Mouse (Mus musculus) midbrain, embryonic 12.5 days (tissue): ENCODE data around the gene Prpf3. TPM values are rescaled to one million over a fixed set of nuclear protein-coding genes. Genes with fewer than 3 reads are reported as not detected.
"Not testable (repeated sequence)": the region's sequence is repeated elsewhere in the genome, so short reads cannot be mapped to it uniquely, and the experiment has no call there.

Source experiments
- ATAC-seq: fragments of 200-750 bp; cut with Nextera tagmentation; 2 replicates; pipeline ENCODE4 v1.8.0; 2017; ENCODE audit warnings: low read depth, moderate TSS enrichment, moderate library complexity; ENCODE audit not compliant: low FRiP score
- H3K27ac ChIP-seq: fragments of 300-500 bp; sonication (generic); replicated peaks from 2 replicates; pipeline ENCODE4 v1.5.1; 2016; ENCODE audit warnings: mild to moderate bottlenecking
- H3K27me3 ChIP-seq: fragments of 300-500 bp; sonication (generic); 2 replicates; pipeline ENCODE4 v1.6.1; 2016; ENCODE audit warnings: mild to moderate bottlenecking
- H3K36me3 ChIP-seq: fragments of 300-500 bp; sonication (generic); 2 replicates; pipeline ENCODE4 v1.6.1; 2016
- H3K4me1 ChIP-seq: fragments of 300-500 bp; sonication (generic); 2 replicates; pipeline ENCODE4 v1.6.1; 2016
- H3K4me2 ChIP-seq: fragments of 300-500 bp; sonication (generic); replicated peaks from 2 replicates; pipeline ENCODE4 v1.6.1; 2016; ENCODE audit warnings: mild to moderate bottlenecking, moderate library complexity
- H3K4me3 ChIP-seq: fragments of 300-500 bp; sonication (generic); 2 replicates; pipeline ENCODE4 v1.5.1; 2016; ENCODE audit warnings: mild to moderate bottlenecking
- H3K9ac ChIP-seq: fragments of 300-500 bp; sonication (generic); replicated peaks from 2 replicates; pipeline ENCODE4 v1.6.1; 2016; ENCODE audit warnings: mild to moderate bottlenecking, moderate library complexity
- H3K9me3 ChIP-seq: fragments of 300-500 bp; sonication (generic); 2 replicates; pipeline ENCODE4 v1.6.1; 2016; ENCODE audit warnings: mild to moderate bottlenecking
- WGBS: fragments of 180-500 bp; shearing (Covaris S2); methylation state at CpG from one replicate; pipeline ENCODE4 v1.1.7; 2016; 5-methylcytosine and 5-hydroxymethylcytosine counted together
- polyA plus RNA-seq: library from polyadenylated mRNA; unstranded; fragments of >200 nt; fragmentation: Nextera tagmentation; extraction: Ambion mirVana; gene quantifications from 2 replicates; pipeline ENCODE4 v1.2.1, GENCODE M21; 2016

Prpf3 gene
- polyA plus RNA-seq, 1 experiment from 2014 or later, result 61.1 TPM

DNA sequence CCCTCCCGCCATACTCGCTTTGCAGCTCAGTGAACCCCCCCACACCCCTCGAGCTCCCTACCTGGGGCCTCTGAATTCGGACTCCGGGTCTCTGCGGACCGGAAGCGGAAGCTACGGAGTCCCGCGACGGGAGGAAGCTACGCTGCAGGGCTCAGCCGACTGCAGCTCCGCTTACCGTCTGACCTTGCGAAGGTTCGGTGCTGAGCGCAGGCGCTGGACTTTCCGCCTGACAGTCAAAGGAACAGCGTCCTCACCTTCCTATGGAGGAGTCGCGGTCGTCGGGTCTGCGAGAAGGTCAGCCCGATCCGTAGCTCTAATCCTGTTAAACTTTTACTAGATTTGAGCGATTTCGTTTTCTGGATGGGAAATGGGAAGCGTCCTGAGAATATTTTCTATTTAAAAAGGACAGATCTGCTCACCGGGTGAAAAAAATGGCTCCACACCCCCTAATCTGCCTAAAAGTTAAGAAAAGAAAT lies 15.7 kb upstream of the Prpf3 start, which contains the start of gene Mrps21:
Gene Mrps21, minus strand, starts transcription at position 128 of the 476 bp plus-strand sequence.
- peak within 1 kb of the TSS; percentile 79 for H3K9ac ChIP-seq
- peak within 1 kb of the TSS; percentile 82 for H3K27ac ChIP-seq
- WGBS, result under 1% methylated on average over 33 of the region's 33 CpGs
- H3K27me3 ChIP-seq, result no peaks in the 10 kb centered on the region
- peaks cover 28% of the 10 kb centered on the region for H3K36me3 ChIP-seq
- peaks cover 16% of the 10 kb centered on the region for H3K4me1 ChIP-seq
- peak within 1 kb of the TSS; percentile 62 for H3K4me3 ChIP-seq
- peak within 1 kb of the TSS; percentile 71 for H3K4me2 ChIP-seq
- ATAC-seq, result peak; percentile 93
- no peaks in the 10 kb centered on the region for H3K9me3 ChIP-seq

DNA sequence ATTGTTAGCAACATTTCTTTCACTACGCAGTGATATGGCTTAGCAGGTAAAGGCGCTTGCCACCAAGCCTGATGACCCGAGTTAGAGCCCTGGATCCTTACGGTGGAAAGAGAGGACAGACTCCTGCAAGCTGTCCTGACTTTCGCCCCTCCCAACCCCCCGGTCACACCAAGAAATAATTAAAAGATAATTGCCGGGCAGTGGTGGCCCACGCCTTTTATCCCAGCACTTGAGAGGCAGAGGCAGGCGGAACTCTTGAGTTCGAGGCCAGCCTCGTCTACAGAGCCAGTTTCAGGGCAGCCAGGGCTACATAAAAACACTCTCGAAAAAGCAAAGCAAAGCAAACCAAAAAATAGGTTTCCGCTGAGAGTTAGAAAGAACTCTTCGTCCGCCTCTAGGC lies 15.3 kb upstream of the Prpf3 start:
- peak; percentile 62 for ATAC-seq
- WGBS, result 8% methylated on average over 15 of the region's 15 CpGs
- H3K27me3 ChIP-seq, result no peaks in the 10 kb centered on the region
- H3K9me3 ChIP-seq, result no peaks in the 10 kb centered on the region
- peaks cover 16% of the 10 kb centered on the region for H3K4me1 ChIP-seq
- H3K27ac ChIP-seq, result peak overlapping the region; percentile 82
- H3K9ac ChIP-seq, result peak overlapping the region; percentile 79
- peak overlapping the region; percentile 71 for H3K4me2 ChIP-seq
- H3K4me3 ChIP-seq, result peak overlapping the region; percentile 62
- peaks cover 31% of the 10 kb centered on the region for H3K36me3 ChIP-seq

DNA sequence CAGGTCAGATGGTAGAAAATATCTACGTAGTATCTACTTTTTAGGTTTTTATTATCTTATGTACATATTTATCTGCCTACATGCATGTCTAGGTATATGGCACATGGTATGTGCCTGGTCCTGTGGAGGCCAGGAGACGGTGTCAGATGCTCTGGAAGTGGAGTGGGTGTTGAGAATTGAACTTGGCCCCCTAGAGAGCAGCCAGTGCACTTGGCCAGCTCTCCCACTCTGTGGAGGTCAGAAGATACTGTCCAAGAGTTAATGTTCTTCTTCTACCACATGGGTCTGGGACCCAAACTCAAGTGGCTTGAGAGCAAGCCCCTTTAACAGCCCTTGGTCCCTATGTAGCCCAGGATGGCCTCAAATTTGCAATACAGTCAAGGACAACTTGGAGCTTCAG lies 11.7 kb upstream of the Prpf3 start:
- Histone ChIP-seq H3K4me2 (no peak overlapping the region), H3K4me1 (peaks cover 15% of the 10 kb centered on the region), H3K27me3 (no peaks in the 10 kb centered on the region), H3K9me3 (no peaks in the 10 kb centered on the region), H3K36me3 (peaks cover 54% of the 10 kb centered on the region), H3K27ac (no peak overlapping the region), H3K9ac (no peak overlapping the region), H3K4me3 (no peak overlapping the region)
- WGBS, result 97% methylated on average over 2 of the region's 2 CpGs
- no peak for ATAC-seq

DNA sequence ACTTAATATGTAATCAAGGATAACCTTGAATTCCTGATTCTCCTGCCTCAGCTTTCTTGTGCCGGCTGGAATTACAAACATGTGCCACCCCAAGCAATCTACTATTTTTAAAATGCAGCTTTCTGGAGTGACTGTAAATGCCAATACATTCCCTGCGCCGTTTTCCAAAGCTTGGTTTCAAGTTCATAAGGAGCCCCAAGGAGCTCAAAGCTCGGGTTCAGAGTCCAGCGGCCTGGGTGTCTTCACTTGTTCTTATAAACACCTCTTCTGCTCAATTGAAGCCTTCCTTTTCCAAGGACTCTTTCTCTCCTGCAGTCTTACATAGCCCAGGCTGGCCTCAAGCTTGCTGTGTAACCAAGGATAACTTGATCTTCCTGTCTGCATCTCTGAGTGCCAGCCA lies 10.4 kb upstream of the Prpf3 start:
- Histone ChIP-seq H3K27ac (no peak overlapping the region), H3K4me3 (no peak overlapping the region), H3K9me3 (no peaks in the 10 kb centered on the region), H3K4me1 (peaks cover 8% of the 10 kb centered on the region; the same call in 1 of the 2 replicates), H3K36me3 (peaks cover 59% of the 10 kb centered on the region), H3K4me2 (no peak overlapping the region), H3K27me3 (no peaks in the 10 kb centered on the region), H3K9ac (no peak overlapping the region)
- ATAC-seq, result no peak
- WGBS, result 91% methylated on average over 5 of the region's 5 CpGs

DNA sequence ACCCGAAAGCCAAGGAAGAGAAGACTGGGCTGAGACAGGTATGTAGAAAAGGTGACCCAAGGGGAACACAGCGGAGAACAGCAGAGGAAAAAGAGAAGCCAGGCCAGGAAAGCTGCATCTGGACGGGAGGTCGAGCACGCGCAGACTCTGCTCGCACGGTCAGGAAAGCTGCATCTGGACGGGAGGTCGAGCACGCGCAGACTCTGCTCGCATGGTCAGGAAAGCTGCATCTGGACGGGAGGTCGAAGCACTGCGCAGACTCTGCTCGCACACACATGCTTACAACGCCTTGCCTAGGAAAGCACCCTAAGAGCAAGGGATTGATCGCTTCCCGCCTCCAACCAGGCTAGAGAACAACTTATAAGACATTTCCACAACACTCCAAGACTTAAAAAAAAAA lies 9.9 kb upstream of the Prpf3 start:
- Histone ChIP-seq H3K9ac (no peak overlapping the region), H3K36me3 (peaks cover 59% of the 10 kb centered on the region), H3K4me3 (no peak overlapping the region), H3K4me1 (peaks cover 4% of the 10 kb centered on the region; the same call in 1 of the 2 replicates), H3K27ac (no peak overlapping the region), H3K27me3 (no peaks in the 10 kb centered on the region), H3K4me2 (no peak overlapping the region), H3K9me3 (no peaks in the 10 kb centered on the region)
- ATAC-seq, result no peak
- 94% methylated on average over 20 of the region's 20 CpGs for WGBS

DNA sequence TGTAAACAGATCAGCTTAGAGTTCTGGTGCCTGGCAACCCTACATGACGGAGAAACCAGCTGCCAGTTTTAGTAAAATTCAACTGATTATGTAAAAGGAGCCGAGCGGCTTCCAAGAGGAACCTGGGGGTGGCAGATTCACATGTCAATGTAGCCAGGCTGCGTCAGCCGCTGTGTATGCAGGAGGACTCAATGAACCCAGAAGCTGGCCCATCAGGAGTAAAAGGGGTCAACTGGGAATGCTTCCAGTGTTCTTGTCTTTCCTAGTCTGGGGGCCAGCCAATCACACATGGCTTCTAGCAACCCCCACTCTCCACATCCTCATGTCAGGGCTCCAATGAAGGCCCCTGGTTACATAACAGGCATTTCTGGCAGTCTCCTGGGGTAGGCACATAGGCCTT lies 9.4 kb upstream of the Prpf3 start:
- Histone ChIP-seq H3K36me3 (peaks cover 56% of the 10 kb centered on the region), H3K4me2 (no peak overlapping the region), H3K27me3 (no peaks in the 10 kb centered on the region), H3K27ac (no peak overlapping the region), H3K4me1 (no peaks in the 10 kb centered on the region), H3K9ac (no peak overlapping the region), H3K4me3 (no peak overlapping the region), H3K9me3 (no peaks in the 10 kb centered on the region)
- no peak for ATAC-seq
- 90% methylated on average over 5 of the region's 5 CpGs for WGBS

DNA sequence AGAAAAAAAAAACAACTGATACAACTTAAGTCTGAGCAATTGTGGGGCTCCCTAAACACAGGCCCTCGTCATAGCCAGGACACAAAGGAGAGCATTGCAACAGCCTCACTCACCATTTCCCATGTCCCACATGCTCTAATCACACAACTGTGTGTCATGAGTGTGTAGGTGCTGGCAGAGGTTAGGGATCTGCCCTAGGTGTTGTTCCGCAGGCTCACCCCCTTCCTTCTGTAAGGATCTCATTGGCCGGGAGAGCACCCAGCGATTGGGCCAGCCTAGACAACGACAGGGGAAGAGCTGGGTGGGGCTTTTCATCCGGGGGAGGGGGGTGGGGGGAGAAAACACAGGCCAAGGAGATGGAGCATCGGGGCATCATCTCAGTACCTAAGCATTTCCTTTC lies 7.9 kb upstream of the Prpf3 start:
- Histone ChIP-seq H3K36me3 (peaks cover 44% of the 10 kb centered on the region), H3K27me3 (no peaks in the 10 kb centered on the region), H3K4me2 (no peak overlapping the region), H3K27ac (no peak overlapping the region), H3K9ac (no peak overlapping the region), H3K4me1 (no peaks in the 10 kb centered on the region), H3K9me3 (no peaks in the 10 kb centered on the region), H3K4me3 (no peak overlapping the region)
- ATAC-seq, result no peak
- 77% methylated on average over 7 of the region's 7 CpGs for WGBS

DNA sequence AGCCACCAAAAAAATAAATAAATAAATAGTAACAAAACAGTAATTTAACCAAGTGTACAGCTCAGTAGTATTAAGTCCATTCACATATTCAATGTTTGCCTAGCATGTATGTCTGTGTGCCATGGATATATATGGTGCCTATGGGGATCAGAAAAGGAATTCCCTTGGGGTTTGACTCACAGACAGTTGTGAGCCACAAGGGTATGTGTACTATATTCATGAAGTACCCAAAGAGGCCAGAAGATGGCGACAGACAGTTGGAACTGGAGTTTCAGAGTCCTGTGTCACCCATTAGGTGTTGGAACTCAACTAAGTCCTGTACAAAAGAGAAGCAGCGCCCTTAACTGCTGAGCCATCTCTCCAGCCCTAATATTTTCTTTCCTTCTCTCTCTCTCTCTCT lies 6.1 kb upstream of the Prpf3 start:
- Histone ChIP-seq H3K36me3 (peaks cover 35% of the 10 kb centered on the region), H3K4me3 (no peak overlapping the region), H3K4me1 (no peaks in the 10 kb centered on the region), H3K27ac (no peak overlapping the region), H3K9me3 (no peaks in the 10 kb centered on the region), H3K9ac (no peak overlapping the region), H3K4me2 (no peak overlapping the region), H3K27me3 (no peaks in the 10 kb centered on the region)
- no peak for ATAC-seq
- WGBS, result 41% methylated on average over 2 of the region's 2 CpGs

DNA sequence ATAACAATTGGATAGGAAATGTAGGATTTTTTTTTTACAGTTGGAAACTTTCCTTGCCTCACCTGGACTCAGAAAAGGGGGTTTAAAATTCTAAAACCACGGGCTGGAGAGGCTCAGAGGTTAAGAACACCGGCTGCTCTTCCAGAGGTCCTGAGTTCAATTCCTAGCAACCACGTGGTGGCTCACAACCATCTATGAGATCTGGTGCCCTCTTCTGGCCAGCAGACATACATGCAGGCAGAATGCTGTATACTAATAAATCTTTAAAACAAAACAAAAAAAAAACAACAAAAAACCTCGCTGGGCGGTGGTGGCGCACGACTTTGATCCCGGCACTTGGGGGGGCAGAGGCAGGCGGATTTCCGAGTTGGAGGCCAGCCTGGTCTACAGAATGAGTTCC lies 5.5 kb upstream of the Prpf3 start:
- no peak overlapping the region for H3K4me3 ChIP-seq
- H3K4me1 ChIP-seq, result 0 out of 2 replicates have a peak, but pooled peaks cover under 1% of the 10 kb centered on the region
- no peak overlapping the region for H3K4me2 ChIP-seq
- H3K9ac ChIP-seq, result no peak overlapping the region
- no peaks in the 10 kb centered on the region for H3K27me3 ChIP-seq
- no peak overlapping the region for H3K27ac ChIP-seq
- H3K36me3 ChIP-seq, result peaks cover 31% of the 10 kb centered on the region
- no peak for ATAC-seq
- WGBS, result 74% methylated on average over 10 of the region's 10 CpGs
- H3K9me3 ChIP-seq, result no peaks in the 10 kb centered on the region

DNA sequence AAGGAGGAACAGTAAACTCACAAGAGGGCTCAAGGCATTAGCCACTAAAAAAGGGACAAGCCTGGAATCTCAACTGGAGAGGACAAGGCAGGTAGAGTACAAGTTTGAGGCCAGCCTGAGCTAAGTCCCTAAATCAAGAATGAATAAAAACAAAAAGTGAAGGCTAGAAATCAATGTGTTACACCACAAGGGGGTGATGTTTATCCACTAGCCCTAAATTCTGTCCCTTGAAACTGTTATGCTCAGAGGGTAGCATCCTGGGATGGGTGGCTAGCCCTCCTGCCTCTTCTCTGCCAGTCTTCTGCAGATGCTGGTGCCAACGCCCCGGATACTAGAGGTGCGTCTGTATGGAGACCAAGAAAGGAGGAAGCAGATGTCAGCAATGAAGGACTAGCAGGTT lies 4.6 kb upstream of the Prpf3 start:
- Histone ChIP-seq H3K27ac (no peak overlapping the region), H3K4me3 (no peak overlapping the region), H3K27me3 (no peaks in the 10 kb centered on the region), H3K9me3 (no peaks in the 10 kb centered on the region), H3K9ac (no peak overlapping the region), H3K4me2 (no peak overlapping the region), H3K4me1 (0 out of 2 replicates have a peak, but pooled peaks cover 3% of the 10 kb centered on the region), H3K36me3 (peaks cover 24% of the 10 kb centered on the region)
- no peak for ATAC-seq
- WGBS, result 86% methylated on average over 3 of the region's 3 CpGs

DNA sequence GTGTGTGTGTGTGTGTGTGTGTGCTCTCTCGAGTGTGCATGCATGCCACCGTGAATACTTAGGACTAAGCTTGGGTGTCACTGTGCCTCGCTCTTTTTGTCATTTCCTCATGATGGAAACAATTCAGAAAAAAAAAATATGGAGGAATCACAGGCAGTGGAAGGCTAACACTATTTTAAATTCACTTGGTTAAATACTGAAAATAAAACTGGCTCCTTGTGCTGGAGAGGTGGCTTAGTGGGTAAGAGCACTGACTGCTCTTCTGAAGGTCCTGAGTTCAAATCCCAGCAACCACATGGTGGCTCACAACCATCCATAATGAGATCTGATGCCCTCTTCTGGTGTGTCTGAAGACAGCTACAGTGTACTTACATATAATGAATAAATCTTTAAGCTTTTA lies 2.6 kb upstream of the Prpf3 start:
- H3K27me3 ChIP-seq, H3K4me2 ChIP-seq, ATAC-seq, H3K4me1 ChIP-seq, H3K27ac ChIP-seq, H3K4me3 ChIP-seq, H3K9me3 ChIP-seq, H3K9ac ChIP-seq: not testable (repeated sequence)
- peaks cover 14% of the 10 kb centered on the region for H3K36me3 ChIP-seq
- WGBS, result 83% methylated on average over 3 of the region's 3 CpGs

DNA sequence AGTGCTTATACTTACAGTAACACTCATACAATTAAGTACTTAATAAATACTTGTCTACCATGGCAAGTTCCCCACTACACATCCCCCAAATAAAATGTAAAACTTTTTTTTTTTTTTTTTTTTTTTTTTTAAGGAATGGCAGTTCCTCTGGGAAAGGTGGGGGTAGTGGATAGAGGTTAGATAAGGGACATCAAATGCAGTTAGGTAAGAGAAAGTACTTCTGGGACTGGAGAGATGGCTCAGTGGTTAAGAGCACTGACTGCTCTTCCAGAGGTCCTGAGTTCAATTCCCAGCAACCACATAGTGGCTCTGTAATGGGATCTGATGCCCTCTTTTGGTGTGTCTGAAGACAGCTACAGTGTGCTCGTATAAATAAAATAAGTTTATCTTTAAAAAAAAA lies 1.4 kb upstream of the Prpf3 start:
- not testable (repeated sequence) for ATAC-seq, H3K4me3 ChIP-seq, H3K4me1 ChIP-seq, H3K9me3 ChIP-seq, H3K27me3 ChIP-seq, H3K9ac ChIP-seq, H3K27ac ChIP-seq, H3K4me2 ChIP-seq
- 81% methylated on average over 1 of the region's 1 CpGs for WGBS
- H3K36me3 ChIP-seq, result peaks cover 18% of the 10 kb centered on the region

DNA sequence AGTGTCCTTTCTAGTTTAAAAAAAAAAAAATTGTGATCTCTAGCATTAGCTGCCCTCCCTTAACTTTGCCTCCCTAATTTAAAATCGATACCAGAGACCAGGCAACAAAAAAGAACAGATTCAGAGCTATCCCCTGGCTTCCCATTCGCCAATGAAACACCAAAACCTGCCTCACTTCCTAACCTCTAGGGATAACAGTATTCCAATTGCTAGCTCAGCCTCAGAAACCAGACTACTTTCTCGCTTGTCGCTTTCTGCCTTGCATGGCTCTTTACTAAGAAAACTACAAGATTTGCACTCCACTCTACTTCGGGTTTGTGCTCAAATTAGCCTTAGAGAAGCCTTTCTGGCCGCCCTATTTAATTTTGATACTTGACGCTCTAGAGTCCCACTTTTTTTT lies 430 bp upstream of the Prpf3 start:
- H3K4me1 ChIP-seq, result peaks cover 9% of the 10 kb centered on the region
- H3K27me3 ChIP-seq, result no peaks in the 10 kb centered on the region
- peak overlapping the region; percentile 89 for H3K4me3 ChIP-seq
- H3K27ac ChIP-seq, result peak overlapping the region; percentile 63
- peak overlapping the region; percentile 84 for H3K4me2 ChIP-seq
- H3K9ac ChIP-seq, result peak overlapping the region; percentile 92
- peak; percentile 23; the same call in 1 of the 2 replicates for ATAC-seq
- H3K9me3 ChIP-seq, result no peaks in the 10 kb centered on the region
- WGBS, result 24% methylated on average over 7 of the region's 7 CpGs
- H3K36me3 ChIP-seq, result peaks cover 21% of the 10 kb centered on the region
